Mouse (Mus musculus) thymus, adult 2 months (tissue): ENCODE results near the gene Ccdc12. TPM values are rescaled to one million over a fixed set of nuclear protein-coding genes. Genes with fewer than 3 reads are reported as not detected.
A peak's percentile ranks its signal among the peaks of the same experiment; 100 is the strongest.

Experiments
- DNase-seq: peaks from one replicate; pipeline ENCODE4 v3.0.0; 2021
- H3K27ac ChIP-seq: fragments of 200-500 bp; 2 replicates; pipeline ENCODE4 v1.5.1; 2012; ENCODE audit warnings: low read length, control low read depth; ENCODE audit not compliant: control insufficient read depth, insufficient read depth
- H3K27me3 ChIP-seq: fragments of 200-500 bp; 2 replicates; pipeline ENCODE4 v1.6.1; 2012; ENCODE audit warnings: mild to moderate bottlenecking, low read length, moderate library complexity, mixed read lengths; ENCODE audit not compliant: control insufficient read depth, insufficient read depth
- H3K36me3 ChIP-seq: fragments of 200-500 bp; 2 replicates; pipeline ENCODE4 v1.6.1; 2012; ENCODE audit warnings: mild to moderate bottlenecking, low read length, moderate library complexity; ENCODE audit not compliant: control insufficient read depth, insufficient read depth
- H3K4me1 ChIP-seq: fragments of 200-500 bp; replicated peaks from 2 replicates; pipeline ENCODE4 v1.6.1; 2012; ENCODE audit warnings: low read length; ENCODE audit not compliant: control insufficient read depth, insufficient read depth
- H3K4me3 ChIP-seq: fragments of 200-500 bp; 2 replicates; pipeline ENCODE4 v1.5.1; 2012; ENCODE audit warnings: mild to moderate bottlenecking, low read length, control low read depth, moderate library complexity; ENCODE audit not compliant: control insufficient read depth, insufficient read depth
- CTCF ChIP-seq: fragments of 200-500 bp; IDR thresholded peaks from 2 replicates; pipeline ENCODE4 v1.5.1; 2012; ENCODE audit warnings: mild to moderate bottlenecking, control low read depth, low read length, moderate library complexity, borderline replicate concordance; ENCODE audit not compliant: control insufficient read depth, poor library complexity, insufficient read depth; ENCODE audit errors: extremely low read depth
- POLR2A ChIP-seq: fragments of 200-500 bp; IDR thresholded peaks from 2 replicates; pipeline ENCODE4 v1.6.1; 2012; ENCODE audit warnings: mild to moderate bottlenecking, low read length, control low read depth, moderate library complexity; ENCODE audit not compliant: control insufficient read depth, poor library complexity, insufficient read depth; ENCODE audit errors: extremely low read depth
- WGBS: fragments of 180-500 bp; shearing (Covaris S2); methylation state at CpG from one replicate; pipeline ENCODE4 v1.1.7; 2018; 5-methylcytosine and 5-hydroxymethylcytosine counted together
- polyA plus RNA-seq: library from polyadenylated mRNA; depleted of rRNA; stranded (reverse); fragments of >200 nt; gene quantifications from 2 replicates; pipeline ENCODE4 v1.2.3, GENCODE M21; 2012

Gene Ccdc12
- polyA plus RNA-seq, 1 experiment: 152 TPM

- no peak for TF ChIP-seq CTCF
- no peak for TF ChIP-seq POLR2A
- peak overlapping the region; percentile 30 for H3K4me3 ChIP-seq
- WGBS: 1% methylated on average over 48 of the region's 49 CpGs
These were observed 86.7 kb downstream of the Ccdc12 start for GRCm38 (mm10) chr9:110742951-110743455.

DNA sequence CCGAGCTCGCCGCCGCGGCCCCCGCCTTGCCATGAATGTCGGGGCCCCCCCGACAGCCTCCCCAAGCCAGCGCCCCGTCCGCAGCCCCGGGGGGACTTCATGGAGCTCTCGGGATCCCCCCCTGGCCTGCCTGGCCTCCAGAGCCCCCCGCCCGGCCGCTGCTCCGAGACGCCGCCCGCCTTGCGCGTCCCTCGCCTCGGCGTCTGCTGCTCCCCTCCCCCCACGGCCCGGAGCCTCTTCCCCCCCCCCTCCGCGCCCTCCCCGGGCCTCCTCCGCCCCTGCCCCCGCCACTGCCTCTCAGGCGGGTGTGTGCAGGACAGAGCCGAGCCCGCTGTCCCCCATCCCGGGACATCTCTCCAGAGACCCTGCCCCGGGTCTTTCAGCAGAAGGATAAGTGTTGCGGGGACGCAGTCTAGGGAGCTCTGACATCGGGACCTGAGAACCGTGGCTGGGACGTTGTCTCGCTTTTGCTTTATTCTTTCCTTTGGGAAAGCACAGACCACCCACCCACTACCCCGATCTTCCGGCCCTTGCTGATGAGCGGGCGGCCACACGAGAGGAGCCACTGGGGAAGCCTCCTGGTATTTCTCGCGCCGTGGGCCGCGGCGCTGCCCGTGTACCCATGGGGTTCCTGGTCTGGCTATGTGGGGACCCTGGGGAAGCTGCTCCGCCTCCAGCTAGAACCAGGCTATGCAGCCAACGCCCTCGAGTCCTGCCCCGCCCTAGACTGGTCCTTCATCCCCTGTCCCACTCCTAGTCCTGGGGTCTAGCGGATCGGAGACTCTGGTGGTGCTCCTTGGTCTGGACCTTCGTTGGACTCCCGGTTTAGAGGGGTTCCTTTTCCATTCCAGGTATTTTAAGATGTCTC lies 87.4 kb downstream of the Ccdc12 start:
- H3K4me3 ChIP-seq: no peak overlapping the region
- H3K27ac ChIP-seq: no peak overlapping the region
- TF ChIP-seq CTCF: no peak
- TF ChIP-seq POLR2A: no peak
- no peaks in the 10 kb centered on the region for H3K36me3 ChIP-seq
- 16% methylated on average over 63 of the region's 63 CpGs for WGBS
- peaks cover 21% of the 10 kb centered on the region for H3K27me3 ChIP-seq
- peaks cover 2% of the 10 kb centered on the region; the same call in 1 of the 2 replicates for H3K4me1 ChIP-seq
- no peak for DNase-seq

More at GRCm38 (mm10) chr9:110742951-110743455, 86.7 kb downstream of the Ccdc12 start:
- Histone ChIP-seq H3K36me3 (no peaks in the 10 kb centered on the region), H3K27me3 (peaks cover 21% of the 10 kb centered on the region), H3K4me1 (peaks cover 2% of the 10 kb centered on the region; the same call in 1 of the 2 replicates), H3K27ac (no peak overlapping the region)
- DNase-seq: no peak

DNA sequence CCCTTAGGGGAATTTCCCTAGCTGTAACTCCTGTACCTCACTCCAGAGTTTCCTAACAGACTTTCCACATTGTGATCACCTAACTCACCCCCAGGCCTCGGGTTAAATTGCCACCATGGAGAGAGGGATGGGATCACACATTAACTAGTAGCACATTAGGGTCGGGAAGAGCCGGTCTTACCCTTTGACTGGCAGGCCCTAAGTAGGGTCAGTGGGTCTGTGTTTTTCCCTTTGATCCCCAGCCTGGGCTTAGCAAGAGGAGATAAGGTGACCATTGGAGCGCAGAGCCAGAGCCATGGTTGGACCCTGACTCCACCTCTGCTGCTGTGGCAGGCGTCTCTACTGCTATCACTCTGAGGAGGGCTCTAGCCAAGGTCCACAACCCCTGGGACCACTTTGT lies 89.4 kb downstream of the Ccdc12 start:
- no peak for TF ChIP-seq POLR2A
- no peak for TF ChIP-seq CTCF
- H3K27me3 ChIP-seq: peaks cover 20% of the 10 kb centered on the region
- DNase-seq: no peak
- peaks cover 2% of the 10 kb centered on the region; the same call in 1 of the 2 replicates for H3K4me1 ChIP-seq
- H3K4me3 ChIP-seq: no peak overlapping the region
- 94% methylated on average over 5 of the region's 5 CpGs for WGBS
- H3K36me3 ChIP-seq: no peaks in the 10 kb centered on the region
- H3K27ac ChIP-seq: no peak overlapping the region

GRCm38 (mm10) chr9:110746238-110746637 lies 89.9 kb downstream of the Ccdc12 start:
- no peaks in the 10 kb centered on the region for H3K36me3 ChIP-seq
- TF ChIP-seq CTCF (no peak), POLR2A (no peak)
- H3K4me1 ChIP-seq: peaks cover 2% of the 10 kb centered on the region; the same call in 1 of the 2 replicates
- H3K27ac ChIP-seq: no peak overlapping the region
- H3K27me3 ChIP-seq: peaks cover 15% of the 10 kb centered on the region
- 81% methylated on average over 5 of the region's 5 CpGs for WGBS
- no peak for DNase-seq
- no peak overlapping the region for H3K4me3 ChIP-seq

- Histone ChIP-seq H3K4me3 (no peak within 1 kb of the TSS), H3K36me3 (no peaks in the 10 kb centered on the region), H3K27ac (no peak within 1 kb of the TSS), H3K4me1 (peaks cover 2% of the 10 kb centered on the region; the same call in 1 of the 2 replicates), H3K27me3 (peaks cover 11% of the 10 kb centered on the region)
- TF ChIP-seq POLR2A (no peak), CTCF (no peak)
- DNase-seq: no peak
- 91% methylated on average over 7 of the region's 7 CpGs for WGBS
These were observed 90.7 kb downstream of the Ccdc12 start, which contains the start of gene Pth1r for GRCm38 (mm10) chr9:110746961-110747360. TSS of gene Pth1r (minus strand) at chr9:110747145.

- WGBS: 83% methylated on average over 2 of the region's 2 CpGs
- H3K27ac ChIP-seq: no peak overlapping the region
- TF ChIP-seq POLR2A: no peak
These were observed 92.1 kb downstream of the Ccdc12 start for GRCm38 (mm10) chr9:110748451-110748850.

More at GRCm38 (mm10) chr9:110748451-110748850, 92.1 kb downstream of the Ccdc12 start:
- DNase-seq: no peak
- peaks cover 8% of the 10 kb centered on the region for H3K27me3 ChIP-seq
- H3K36me3 ChIP-seq: no peaks in the 10 kb centered on the region
- no peaks in the 10 kb centered on the region for H3K4me1 ChIP-seq
- no peak overlapping the region for H3K4me3 ChIP-seq
